Mouse (Mus musculus) stomach, embryonic 14.5 days (tissue): ENCODE results near the gene Wnt1. TPM values are rescaled to one million over a fixed set of nuclear protein-coding genes. Genes with fewer than 3 reads are reported as not detected.
"Not testable (repeated sequence)": the region's sequence is repeated elsewhere in the genome, so short reads cannot be mapped to it uniquely, and the experiment has no call there.

ENCODE experiments used
- ATAC-seq: fragments of 200-750 bp; cut with Nextera tagmentation; 2 replicates; pipeline ENCODE4 v1.8.0; 2017; ENCODE audit warnings: low read depth, moderate TSS enrichment; ENCODE audit not compliant: insufficient number of reproducible peaks, insufficient read depth, low FRiP score
- H3K27ac ChIP-seq: fragments of 300-500 bp; sonication (generic); 2 replicates; pipeline ENCODE4 v1.5.1; 2014; ENCODE audit warnings: mild to moderate bottlenecking, low read length, moderate library complexity, mixed read lengths
- H3K27me3 ChIP-seq: fragments of 300-500 bp; sonication (generic); 2 replicates; pipeline ENCODE4 v1.6.1; 2014; ENCODE audit warnings: low read length, control low read depth, mixed read lengths; ENCODE audit not compliant: control insufficient read depth, insufficient read depth
- H3K36me3 ChIP-seq: fragments of 300-500 bp; sonication (generic); 2 replicates; pipeline ENCODE4 v1.6.1; 2014; ENCODE audit warnings: mild to moderate bottlenecking, control low read depth, low read length, moderate library complexity, mixed read lengths; ENCODE audit not compliant: control insufficient read depth, insufficient read depth
- H3K4me1 ChIP-seq: fragments of 300-500 bp; sonication (generic); 2 replicates; pipeline ENCODE4 v1.6.1; 2014; ENCODE audit warnings: low read length, control low read depth, mixed read lengths; ENCODE audit not compliant: control insufficient read depth, insufficient read depth
- H3K4me2 ChIP-seq: fragments of 300-500 bp; sonication (generic); replicated peaks from 2 replicates; pipeline ENCODE4 v1.6.1; 2014; ENCODE audit warnings: low read depth, low read length, control low read depth
- H3K4me3 ChIP-seq: fragments of 300-500 bp; sonication (generic); 2 replicates; pipeline ENCODE4 v1.5.1; 2014; ENCODE audit warnings: low read depth, low read length, control low read depth
- H3K9ac ChIP-seq: fragments of 300-500 bp; sonication (generic); replicated peaks from 2 replicates; pipeline ENCODE4 v1.6.1; 2014; ENCODE audit warnings: low read depth, mild to moderate bottlenecking, control low read depth, low read length, moderate library complexity, mixed read lengths
- H3K9me3 ChIP-seq: fragments of 300-500 bp; sonication (generic); 2 replicates; pipeline ENCODE4 v1.6.1; 2016; ENCODE audit warnings: low read depth, low read length, control low read depth; ENCODE audit not compliant: control insufficient read depth
- WGBS: fragments of 180-500 bp; shearing (Covaris S2); extraction: QIAGEN DNeasy Blood & Tissue Kit; methylation state at CpG from one replicate; pipeline ENCODE4 v1.1.7; 2014; 5-methylcytosine and 5-hydroxymethylcytosine counted together
- polyA plus RNA-seq: library from polyadenylated mRNA; unstranded; fragments of >200 nt; fragmentation: Nextera tagmentation; extraction: Ambion mirVana; gene quantifications from 2 replicates; pipeline ENCODE4 v1.2.1, GENCODE M21; 2014

The Wnt1 gene
- polyA plus RNA-seq, 1 experiment from 2014 or later: not detected

DNA sequence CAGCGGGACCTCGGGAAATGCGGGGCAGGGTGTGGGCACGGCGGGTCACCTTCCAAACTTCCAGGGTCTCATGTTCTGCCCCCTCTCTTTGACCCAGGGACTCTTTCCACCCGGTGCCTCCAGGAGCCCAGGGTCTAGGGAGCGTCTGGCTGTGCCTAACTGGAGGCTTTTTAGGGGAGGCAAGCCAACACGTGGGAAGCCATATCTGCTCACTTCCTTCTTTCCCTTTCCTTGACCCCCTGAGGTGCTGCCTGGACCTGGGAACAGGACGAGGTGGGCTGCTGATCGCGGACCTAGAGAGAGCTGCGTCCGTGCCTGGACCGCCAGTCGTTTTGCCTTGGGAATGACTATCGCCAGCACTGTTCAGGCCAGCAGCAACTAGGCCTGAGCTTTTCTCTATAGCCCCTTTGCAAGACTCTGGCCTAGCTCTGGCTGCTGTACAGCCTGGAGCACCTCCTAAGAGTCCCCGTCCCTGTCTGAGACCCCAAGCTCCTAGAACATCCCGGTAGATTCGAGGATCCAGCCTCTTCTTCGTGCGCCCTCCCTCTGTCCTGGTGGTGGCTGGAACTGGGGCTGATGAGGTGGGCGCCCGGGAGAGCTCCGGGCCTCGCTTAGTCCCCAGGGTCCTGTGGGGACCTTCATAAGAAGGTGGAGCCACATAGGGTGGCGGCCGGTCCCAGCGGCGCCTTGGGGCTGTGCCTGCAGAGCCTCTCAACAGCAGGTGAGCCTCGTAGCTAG is 16.6 kb downstream of the Wnt1 start:
- peaks cover 80% of the 10 kb centered on the region for H3K27me3 ChIP-seq
- H3K27ac ChIP-seq: no peak overlapping the region
- no peaks in the 10 kb centered on the region for H3K9me3 ChIP-seq
- 0 out of 2 replicates have a peak, but pooled peaks have one; percentile 9 for ATAC-seq
- H3K9ac ChIP-seq: no peak overlapping the region
- 11% methylated on average over 27 of the region's 30 CpGs for WGBS
- peaks cover 24% of the 10 kb centered on the region; the same call in 1 of the 2 replicates for H3K4me1 ChIP-seq
- H3K4me2 ChIP-seq: peak overlapping the region; percentile 83
- peak overlapping the region; percentile 40 for H3K4me3 ChIP-seq
- no peaks in the 10 kb centered on the region for H3K36me3 ChIP-seq

DNA sequence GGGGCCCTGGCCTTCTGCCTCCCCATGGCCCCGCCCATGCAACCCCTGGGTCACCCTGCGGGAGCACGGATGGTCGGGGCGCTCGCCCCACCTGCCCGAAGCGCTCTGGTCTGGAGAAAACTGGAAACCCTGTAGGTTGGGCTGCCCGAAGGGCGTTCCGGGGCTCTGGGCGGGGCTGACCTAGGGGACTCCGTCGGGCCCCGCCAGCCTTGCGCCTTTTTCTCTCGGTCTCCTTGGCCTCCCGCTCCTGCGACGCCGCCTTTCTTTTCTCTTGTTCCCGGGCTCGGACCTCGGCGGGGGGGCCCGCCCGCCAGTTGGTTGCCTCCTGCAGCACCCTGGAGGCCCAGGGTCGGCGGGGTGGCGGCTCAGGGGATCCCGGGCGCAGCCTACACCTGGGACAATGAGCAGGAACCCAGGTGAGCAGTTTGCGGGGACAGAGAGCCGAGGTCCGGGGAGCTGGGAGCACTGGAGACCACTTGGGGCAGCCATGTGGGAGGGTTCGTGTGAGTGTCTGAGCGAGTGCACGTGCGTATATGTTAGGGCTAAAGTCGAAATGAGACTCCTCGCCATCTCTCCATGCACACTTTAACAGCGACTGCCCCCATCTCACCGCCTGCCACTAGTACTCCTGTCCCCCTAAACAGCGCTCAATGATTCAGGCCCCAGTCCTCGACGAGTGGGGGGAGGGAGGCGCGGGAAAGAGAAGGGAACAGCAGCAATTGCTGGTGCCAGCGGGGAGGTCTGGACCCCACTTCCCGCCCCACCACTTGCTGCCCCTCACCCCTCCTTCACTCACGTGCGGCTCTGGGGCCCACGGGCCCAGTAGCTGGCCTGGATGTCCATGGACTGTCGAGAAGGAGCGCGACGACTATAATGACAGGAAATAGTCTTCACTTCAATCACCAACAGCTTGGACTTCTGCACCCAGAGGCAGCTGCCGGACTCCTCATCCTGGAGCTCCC is 17.4 kb downstream of the Wnt1 start:
- peaks cover 24% of the 10 kb centered on the region; the same call in 1 of the 2 replicates for H3K4me1 ChIP-seq
- peaks cover 72% of the 10 kb centered on the region for H3K27me3 ChIP-seq
- WGBS: 2% methylated on average over 58 of the region's 58 CpGs
- H3K9ac ChIP-seq: no peak overlapping the region
- no peak overlapping the region for H3K27ac ChIP-seq
- no peaks in the 10 kb centered on the region for H3K9me3 ChIP-seq
- H3K4me3 ChIP-seq: peak overlapping the region; percentile 31
- ATAC-seq: peak; percentile 34; the same call in 1 of the 2 replicates
- H3K4me2 ChIP-seq: peak overlapping the region; percentile 72
- H3K36me3 ChIP-seq: no peaks in the 10 kb centered on the region

- Histone ChIP-seq H3K9ac (no peak overlapping the region), H3K4me1 (peaks cover 24% of the 10 kb centered on the region; the same call in 1 of the 2 replicates), H3K36me3 (peaks cover 7% of the 10 kb centered on the region), H3K27ac (no peak overlapping the region), H3K4me2 (peak overlapping the region; percentile 72), H3K9me3 (no peaks in the 10 kb centered on the region), H3K27me3 (peaks cover 64% of the 10 kb centered on the region), H3K4me3 (peak overlapping the region; percentile 31)
- no peak for ATAC-seq
- 1% methylated on average over 34 of the region's 34 CpGs for WGBS
Observed at GRCm38 (mm10) chr15:98807895-98808650, 18.4 kb downstream of the Wnt1 start.

GRCm38 (mm10) chr15:98808651-98809134 is 19.0 kb downstream of the Wnt1 start:
- Histone ChIP-seq H3K4me2 (no peak overlapping the region), H3K27ac (no peak overlapping the region), H3K27me3 (peaks cover 58% of the 10 kb centered on the region), H3K4me1 (peaks cover 21% of the 10 kb centered on the region; the same call in 1 of the 2 replicates), H3K36me3 (peaks cover 12% of the 10 kb centered on the region), H3K9me3 (no peaks in the 10 kb centered on the region), H3K9ac (no peak overlapping the region), H3K4me3 (no peak overlapping the region)
- ATAC-seq: no peak
- 15% methylated on average over 6 of the region's 6 CpGs for whole genome bisulfite sequencing

DNA sequence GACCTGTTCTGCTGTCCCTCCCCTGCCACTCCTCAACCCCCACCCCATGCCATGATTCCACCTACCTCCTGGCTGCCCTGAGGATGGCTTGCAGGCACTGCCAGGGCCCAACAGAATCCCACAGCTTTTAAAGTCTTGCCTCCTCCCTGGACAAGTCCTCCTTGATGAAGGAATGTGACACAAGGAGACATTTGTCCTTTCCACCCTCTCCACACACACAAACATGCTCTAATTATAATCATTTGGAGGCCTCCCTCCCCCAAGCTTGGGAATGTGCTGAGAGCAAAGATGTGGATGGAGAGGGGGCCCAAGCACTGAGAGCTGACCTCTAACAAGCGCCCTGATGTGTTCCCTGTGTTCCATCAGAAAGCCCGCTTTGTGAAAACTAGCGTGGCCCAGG is 19.7 kb downstream of the Wnt1 start, which contains the start of gene Ddn:
TSS of gene Ddn (minus strand) at position 101 of the 400 bp plus-strand sequence.
- 59% methylated on average over 3 of the region's 3 CpGs for WGBS
- ATAC-seq: no peak
- peak within 1 kb of the TSS; percentile 31 for H3K4me3 ChIP-seq

DNA sequence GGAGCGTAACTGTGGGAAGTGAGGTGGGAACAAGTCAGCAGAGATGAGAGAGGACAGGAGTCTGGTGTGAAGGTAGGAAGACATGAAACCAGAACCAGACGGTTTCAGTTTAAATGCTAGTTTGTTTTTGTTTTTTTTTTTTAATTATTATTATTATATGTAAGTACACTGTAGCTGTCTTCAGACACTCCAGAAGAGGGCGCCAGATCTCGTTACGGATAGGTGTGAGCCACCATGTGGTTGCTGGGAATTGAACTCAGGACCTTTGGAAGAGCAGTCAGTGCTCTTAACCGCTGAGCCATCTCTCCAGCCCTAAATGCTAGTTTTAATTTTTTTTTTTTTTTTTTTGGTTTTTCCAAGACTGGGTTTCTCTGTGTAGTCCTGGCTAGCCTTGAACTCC is 20.6 kb downstream of the Wnt1 start:
- not testable (repeated sequence) for H3K9me3 ChIP-seq, H3K27ac ChIP-seq, ATAC-seq, H3K9ac ChIP-seq, H3K4me2 ChIP-seq, H3K4me3 ChIP-seq
- H3K27me3 ChIP-seq: peaks cover 45% of the 10 kb centered on the region
- 68% methylated on average over 6 of the region's 6 CpGs for WGBS
- H3K4me1 ChIP-seq: peaks cover 21% of the 10 kb centered on the region; the same call in 1 of the 2 replicates
- peaks cover 21% of the 10 kb centered on the region for H3K36me3 ChIP-seq

More for the DNA sequence above, 19.7 kb downstream of the Wnt1 start, which contains the start of gene Ddn:
- Histone ChIP-seq H3K4me1 (peaks cover 21% of the 10 kb centered on the region; the same call in 1 of the 2 replicates), H3K9ac (no peak within 1 kb of the TSS), H3K9me3 (no peaks in the 10 kb centered on the region), H3K4me2 (peak within 1 kb of the TSS; percentile 72), H3K27me3 (peaks cover 53% of the 10 kb centered on the region), H3K27ac (no peak within 1 kb of the TSS), H3K36me3 (peaks cover 18% of the 10 kb centered on the region)

DNA sequence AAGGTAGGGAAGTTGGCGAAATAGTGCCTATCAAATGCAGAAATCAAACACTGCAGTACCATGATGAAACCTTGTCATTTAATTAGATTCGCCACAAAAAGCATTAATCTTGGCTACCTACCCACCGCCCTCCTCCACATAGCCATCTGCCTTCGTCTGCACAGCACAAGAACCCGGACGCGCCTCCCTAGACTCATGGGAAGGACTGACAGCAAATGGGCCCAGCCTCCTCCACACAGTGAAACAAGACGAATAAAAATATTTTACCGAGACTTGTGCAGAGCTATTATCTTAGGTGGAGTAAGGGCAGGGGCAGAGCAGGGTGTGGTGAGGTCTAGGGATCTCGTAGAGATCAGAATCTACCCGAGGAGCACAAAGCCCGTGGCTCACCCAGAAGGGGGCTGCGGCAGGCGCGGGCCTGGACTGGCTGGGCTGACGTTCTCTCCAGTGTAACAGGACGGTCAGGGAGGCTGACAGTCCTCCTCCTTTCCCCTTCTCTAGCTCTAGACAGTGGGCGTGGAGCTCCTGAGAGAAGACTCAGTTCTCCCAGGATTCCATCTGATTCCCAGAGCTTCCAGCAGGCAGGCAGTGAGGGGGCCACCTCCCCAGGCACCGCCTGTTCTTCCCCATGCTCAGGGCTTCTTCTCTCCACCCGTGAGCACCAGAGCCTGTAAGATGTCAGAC is 23.2 kb downstream of the Wnt1 start:
- Histone ChIP-seq H3K27ac (no peak overlapping the region), H3K27me3 (peaks cover 20% of the 10 kb centered on the region), H3K9ac (no peak overlapping the region), H3K4me3 (no peak overlapping the region), H3K36me3 (peaks cover 28% of the 10 kb centered on the region), H3K4me2 (no peak overlapping the region), H3K9me3 (no peaks in the 10 kb centered on the region), H3K4me1 (peaks cover 5% of the 10 kb centered on the region; the same call in 1 of the 2 replicates)
- WGBS: 86% methylated on average over 20 of the region's 20 CpGs
- no peak for ATAC-seq
